Mouse (Mus musculus): ENCODE data around the gene Kif6. TPM values are rescaled to one million over a fixed set of nuclear protein-coding genes. Genes with fewer than 3 reads are reported as not detected.

Gene Kif6
- total RNA-seq, 2 experiments from 2014 or later, result 4.3 to 5.7 TPM

- DNase-seq, result no peak
- intact Hi-C loops (cut with DNase I), result no loop called here
These were observed 37.9 kb downstream of the Kif6 start for GRCm38 (mm10) chr17:49652800-49653199.

DNA sequence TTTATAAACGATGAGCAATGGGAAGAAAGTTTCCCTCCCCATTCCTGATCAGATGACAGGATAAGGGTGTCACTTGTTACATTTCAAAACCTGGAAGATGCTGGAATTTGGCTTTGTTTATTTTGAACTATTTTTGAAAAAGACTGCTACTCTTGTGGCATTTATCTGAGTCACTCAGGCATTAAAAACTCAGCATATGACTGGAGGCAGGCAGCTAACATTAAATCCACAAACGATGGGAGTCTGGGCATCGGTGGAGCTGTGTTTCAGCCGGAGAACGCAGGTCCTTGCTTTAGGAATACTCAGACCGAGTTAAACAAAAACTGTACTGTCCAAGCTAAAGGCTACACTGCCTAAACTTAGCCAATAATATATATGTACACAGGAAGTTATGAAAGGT lies 46.7 kb downstream of the Kif6 start:
- intact Hi-C loops (cut with DNase I), result no loop called here

GRCm38 (mm10) chr17:49666728-49667127 lies 51.8 kb downstream of the Kif6 start:
- no peak for DNase-seq
- intact Hi-C loops (cut with DNase I), result no loop called here

More for the DNA sequence above, 46.7 kb downstream of the Kif6 start:
- no peak for DNase-seq

DNA sequence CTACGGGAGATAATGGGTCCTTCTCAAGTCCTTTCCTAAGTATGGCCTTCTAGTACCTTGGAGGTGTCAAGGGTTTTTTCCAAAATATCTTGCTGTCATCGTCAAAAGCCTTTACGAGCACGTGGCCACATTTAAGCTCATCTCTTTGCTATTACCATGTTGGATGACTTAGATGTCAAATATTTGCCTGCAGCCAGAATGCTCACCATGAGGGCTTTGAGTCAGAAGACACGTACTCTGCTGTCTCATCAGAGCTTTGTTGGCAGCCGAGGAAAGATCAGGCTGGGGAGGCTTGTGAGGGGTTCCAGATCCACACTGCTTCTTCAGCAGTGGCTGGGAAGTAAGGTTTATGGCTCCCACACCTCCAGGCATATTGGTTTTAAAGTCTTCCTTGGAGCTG lies 53.4 kb downstream of the Kif6 start:
- DNase-seq, result no peak
- intact Hi-C loops (cut with DNase I), result no loop called here

DNA sequence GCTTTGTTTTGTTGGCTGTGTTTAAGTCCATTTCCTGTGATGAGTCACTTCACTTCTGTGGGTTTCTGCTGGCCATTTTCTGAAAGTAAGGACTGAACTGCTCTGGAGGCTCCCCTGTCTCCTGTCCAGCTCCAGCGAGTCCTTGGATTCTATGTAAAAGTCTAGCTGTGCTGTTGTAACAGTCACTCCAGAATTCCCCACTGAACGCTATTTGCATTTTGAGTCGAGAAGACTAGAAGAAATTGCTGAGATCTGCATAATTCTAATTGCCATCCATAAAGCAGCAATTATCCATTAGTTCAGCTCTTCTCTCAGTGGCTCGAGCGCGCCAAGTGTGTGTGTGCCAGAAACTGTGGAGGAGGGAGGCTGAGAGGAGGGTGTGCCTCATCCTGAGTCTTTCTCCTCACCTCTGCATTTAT lies 57.0 kb downstream of the Kif6 start:
- peak in 1 of 2 experiments; percentile 14 for DNase-seq
- intact Hi-C loops (cut with DNase I), result no loop called here

- intact Hi-C loops (cut with DNase I), result no loop called here
- no peak for DNase-seq
These were observed 57.5 kb downstream of the Kif6 start for GRCm38 (mm10) chr17:49672421-49672820.

DNA sequence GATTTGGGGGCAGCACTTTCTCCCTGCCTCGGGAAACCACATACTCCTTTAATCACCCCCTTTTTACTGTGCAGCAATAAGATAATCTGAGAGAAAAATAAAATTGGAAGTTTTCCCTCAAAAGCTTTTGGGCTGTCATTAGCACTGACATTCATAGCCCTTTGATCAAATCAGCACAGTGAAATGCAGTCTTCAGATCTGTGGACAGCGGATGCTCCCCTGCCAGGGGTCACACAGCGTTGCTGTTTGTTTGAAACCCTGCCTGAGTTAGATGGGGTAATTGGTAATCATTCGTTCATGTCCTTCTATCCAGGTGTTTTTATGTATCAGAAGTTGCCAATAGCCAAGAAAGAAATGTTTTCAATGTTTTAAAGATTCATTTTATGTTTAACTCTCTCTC lies 60.7 kb downstream of the Kif6 start:
- intact Hi-C loops (cut with DNase I), result no loop called here
- DNase-seq, result no peak

DNA sequence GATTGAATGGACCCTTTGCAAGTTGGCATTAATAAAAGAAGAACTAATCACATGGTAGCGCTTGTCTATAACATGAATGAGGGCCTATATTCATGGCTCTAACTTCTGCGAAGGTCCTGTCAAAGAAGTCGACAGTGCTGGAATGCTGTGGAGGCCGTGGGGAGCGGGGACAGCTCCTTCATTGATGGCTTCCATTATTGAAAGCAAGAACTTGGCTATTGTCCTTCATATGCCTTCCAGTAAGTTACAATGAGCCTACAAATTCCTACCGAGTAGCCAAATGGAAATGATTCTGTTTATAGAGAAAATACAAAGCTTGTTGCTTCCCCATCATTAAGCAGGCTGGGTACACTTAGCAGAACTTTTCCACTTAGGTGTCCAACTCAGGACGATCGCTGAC lies 66.5 kb downstream of the Kif6 start:
- intact Hi-C loops (cut with DNase I), result no loop called here
- DNase-seq, result no peak

GRCm38 (mm10) chr17:49684146-49684545 lies 69.2 kb downstream of the Kif6 start:
- intact Hi-C loops (cut with DNase I), result no loop called here
- no peak for DNase-seq

DNA sequence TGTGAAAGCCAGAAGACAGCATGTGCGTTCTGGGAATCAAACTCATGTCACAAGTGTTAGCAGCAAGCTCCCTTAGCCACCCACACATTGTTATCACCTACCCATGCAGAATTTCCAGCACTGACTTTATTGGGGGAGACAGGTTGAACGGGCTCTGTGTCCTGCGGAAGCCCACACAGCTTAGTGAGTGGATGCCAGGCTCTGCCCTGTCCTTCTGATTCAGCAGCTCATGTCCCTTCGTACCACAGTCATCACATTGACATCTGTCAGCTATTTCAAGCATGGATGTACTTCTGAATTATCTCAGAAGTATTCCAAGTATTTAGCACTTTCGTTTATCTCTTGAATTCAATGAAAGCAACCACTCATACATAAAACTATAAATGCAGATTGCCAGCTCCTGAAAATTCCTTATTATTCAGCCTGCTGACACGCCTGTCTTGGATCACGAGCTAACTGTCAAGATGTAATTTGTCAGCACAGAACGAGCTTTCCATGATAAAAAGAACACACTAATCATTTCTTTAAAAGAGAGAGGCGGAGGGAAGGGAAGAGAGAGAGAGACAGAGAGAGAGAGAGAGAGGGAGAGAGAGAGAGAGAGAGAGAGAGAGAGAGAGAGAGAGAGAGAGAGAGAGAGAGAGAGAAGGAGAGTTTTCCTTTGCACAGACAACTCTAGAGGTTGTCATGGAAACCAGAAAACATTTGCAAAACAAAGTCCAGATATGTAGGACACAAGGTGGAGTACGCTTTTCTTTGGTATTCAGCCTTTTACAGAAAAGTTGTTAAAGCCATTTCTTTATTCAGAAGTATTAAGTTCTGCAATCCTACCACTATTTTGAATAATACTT lies 75.9 kb downstream of the Kif6 start:
- DNase-seq, result peak; percentile 34 to 35

DNA sequence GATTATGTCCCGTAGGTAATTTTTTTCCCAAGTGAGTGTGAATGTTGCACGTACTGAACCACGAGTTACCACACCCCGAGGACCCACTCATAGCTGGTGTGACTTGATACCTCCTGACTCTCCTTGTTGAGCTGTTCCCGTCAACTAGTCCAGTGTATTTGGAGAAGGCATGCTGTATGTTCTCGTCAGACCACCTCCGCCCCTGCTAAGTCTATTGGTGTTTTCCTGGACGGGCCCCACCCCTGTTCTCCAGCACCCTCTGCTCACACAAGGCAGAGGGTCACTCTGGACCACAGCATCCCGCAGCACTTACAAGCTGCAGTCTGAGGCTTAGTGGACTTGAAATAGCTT lies 76.5 kb downstream of the Kif6 start:
- intact Hi-C loops (cut with DNase I), result no loop called here
- peak; percentile 18 to 24 for DNase-seq

More for the DNA sequence above, 75.9 kb downstream of the Kif6 start:
- intact Hi-C loops (cut with DNase I), result no loop called here

DNA sequence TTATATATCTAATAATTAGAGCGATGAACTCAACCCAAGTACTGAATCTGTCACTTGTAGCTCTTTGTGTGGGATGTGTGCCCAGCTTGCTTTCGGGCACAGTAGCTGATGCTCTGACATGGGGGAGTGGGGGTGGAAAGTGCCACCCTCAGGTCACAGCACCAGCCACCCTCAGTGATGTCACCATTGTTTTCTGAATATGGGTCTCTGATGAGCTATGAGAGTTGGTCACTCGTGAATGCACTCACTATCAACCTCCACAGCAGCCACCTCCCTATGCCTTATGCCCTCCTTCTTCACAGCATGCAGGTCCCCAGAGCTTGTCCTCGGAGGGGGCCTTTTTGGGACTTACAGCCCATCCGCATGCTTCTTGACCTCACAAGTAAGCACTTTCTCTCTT lies 78.3 kb downstream of the Kif6 start:
- intact Hi-C loops (cut with DNase I), result no loop called here
- DNase-seq, result no peak

DNA sequence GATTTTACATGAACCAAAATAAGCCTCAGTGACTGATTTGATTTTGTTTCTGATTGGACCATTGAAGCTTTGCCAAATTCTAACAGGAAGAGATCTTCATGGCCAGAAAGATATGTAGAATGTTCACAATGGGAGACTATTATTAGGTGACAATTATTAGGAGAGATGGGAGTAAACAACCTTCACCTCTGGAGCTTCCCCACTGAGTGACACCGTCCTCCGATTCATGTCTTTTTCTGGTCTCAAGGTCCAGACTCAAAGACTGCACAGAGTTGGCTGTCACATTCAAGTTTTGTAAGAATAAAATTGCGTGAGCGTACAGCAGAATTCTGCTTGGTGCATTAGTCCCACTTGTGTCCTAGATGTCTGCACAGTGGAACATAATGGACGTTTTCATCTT lies 82.3 kb downstream of the Kif6 start:
- DNase-seq, result no peak
- intact Hi-C loops (cut with DNase I), result no loop called here

DNA sequence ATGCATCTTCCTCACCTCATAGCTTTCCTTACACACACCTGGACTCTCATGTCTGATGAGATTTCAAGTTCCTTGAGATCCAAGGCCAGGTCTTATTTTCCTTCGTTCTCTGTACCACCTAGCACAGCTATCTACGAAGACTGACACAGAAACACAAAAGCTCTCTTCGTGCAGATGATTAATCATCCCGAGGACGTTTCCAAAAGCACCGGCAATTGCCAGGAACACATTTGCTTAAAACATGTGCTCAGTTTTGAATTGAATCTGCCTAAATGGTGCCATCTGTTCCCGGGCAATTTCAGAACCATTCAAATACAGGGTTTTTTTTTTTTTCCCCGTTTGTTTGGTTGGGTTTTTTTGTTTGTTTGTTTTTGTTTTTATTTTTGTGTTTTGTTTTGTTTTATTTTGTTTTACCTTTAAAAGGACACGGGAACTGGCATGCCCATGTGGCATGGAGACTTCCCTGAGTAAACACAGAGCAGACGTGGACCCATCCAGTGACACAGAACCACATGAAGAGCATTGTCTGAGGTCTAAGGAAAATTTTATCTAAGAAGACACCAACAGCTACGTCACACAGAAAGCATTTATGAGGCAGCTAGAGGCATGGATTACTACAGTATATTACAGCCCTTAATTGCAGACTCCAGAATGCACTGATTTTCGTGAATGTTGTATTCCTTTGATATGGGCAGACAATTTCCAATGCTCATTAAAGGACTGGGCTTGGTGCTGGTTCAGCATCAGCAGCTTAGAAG lies 88.7 kb downstream of the Kif6 start:
- intact Hi-C loops (cut with DNase I), result no loop called here
- no peak for DNase-seq

- intact Hi-C loops (cut with DNase I), result no loop called here
- no peak for DNase-seq
These were observed 94.3 kb downstream of the Kif6 start for GRCm38 (mm10) chr17:49709192-49709591.

DNA sequence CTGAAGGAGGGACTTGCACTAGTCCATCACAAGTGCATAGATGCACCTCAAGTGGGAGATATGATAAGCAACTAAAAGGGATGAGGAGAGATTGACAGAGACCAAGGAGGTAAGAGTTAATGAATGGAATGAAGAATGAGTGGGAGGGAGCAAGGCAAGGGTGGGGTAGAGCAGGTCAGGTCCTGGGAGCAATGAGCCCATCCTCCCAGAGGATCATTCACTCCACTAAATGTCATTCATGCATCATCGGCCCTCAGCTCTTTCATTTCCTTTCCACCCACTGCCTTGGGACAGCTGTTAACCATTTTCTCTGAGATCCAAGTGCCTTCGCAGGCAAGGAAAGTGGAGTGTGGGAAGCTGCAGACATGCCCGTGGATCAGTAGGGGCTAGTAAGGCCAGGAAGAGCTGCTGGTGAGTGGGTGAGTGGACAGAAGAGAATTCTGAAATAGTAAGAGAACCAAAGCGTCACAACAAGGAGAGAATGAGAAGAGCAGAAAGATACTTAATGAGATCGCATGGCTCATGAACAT lies 95.2 kb downstream of the Kif6 start:
- DNase-seq, result no peak
- intact Hi-C loops (cut with DNase I), result no loop called here

GRCm38 (mm10) chr17:49726206-49726605 lies 111.3 kb downstream of the Kif6 start:
- no peak for DNase-seq
- intact Hi-C loops (cut with DNase I), result no loop called here

DNA sequence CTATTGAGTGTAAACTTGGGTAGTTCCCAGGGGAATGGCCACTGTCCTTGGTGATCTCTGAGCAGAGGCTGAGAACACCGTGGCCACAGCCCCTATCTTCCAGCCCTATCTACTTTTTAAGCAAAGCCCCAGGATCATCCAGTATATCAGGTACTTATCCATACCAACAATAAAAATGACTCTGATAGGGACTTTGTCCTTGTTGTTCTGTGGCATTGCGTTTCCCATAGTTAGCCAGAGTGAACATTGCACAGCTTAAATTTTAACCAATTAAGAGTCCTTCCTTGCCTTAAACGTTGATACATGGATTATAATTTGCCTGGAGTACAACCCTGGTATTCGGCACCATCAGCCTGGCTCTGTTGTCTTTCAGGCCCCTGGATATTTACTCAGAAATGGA lies 112.0 kb downstream of the Kif6 start:
- intact Hi-C loops (cut with DNase I), result no loop called here
- DNase-seq, result no peak

DNA sequence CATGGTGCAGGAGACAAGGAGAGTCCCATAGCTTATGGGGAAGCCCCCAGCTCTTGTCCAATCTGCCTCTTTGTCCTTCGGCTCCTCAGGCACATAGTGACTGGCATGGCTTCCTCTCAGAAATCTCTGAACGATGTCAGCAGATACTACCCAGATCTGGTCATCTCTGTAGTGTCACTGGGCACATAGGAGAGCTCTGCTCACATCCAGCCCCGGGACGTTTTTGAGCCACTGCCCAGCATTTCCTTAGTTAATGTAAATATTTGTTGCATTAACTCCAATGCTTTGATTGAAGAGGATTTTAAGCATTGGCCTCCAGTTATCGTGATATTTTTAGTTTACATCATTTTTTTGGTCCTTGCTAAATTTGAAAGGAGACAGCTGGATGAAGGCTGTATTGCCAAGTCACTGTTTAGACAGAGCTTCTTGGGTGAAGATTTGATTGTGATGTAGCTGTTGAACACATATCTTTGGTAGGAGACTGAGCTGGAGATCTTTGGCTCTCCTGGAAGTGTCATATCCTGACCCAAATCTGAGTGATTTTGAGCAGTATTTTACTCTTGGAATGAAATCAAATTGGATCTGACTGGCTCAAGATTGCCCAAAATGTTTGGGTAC lies 112.6 kb downstream of the Kif6 start:
- DNase-seq, result no peak
- intact Hi-C loops (cut with DNase I), result no loop called here

DNA sequence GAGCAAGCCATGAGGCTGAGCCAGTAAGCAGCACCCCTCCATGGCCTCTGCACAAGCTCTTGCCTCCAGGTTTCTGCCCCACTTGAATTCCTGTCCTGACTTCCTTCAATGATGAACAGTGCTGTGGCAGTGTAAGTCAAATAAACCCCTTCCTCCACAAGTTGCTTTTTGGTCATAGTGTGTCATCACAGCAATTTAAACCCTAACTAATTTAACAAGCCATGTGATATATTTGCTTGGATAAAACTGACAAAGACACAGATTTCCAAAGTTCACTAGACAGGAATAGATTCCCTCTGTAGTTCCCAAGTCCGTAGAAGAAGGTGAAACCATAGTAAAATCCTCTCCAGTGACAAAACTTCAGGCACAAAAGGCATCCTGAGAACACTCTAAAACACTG lies 114.9 kb downstream of the Kif6 start:
- DNase-seq, result no peak
- intact Hi-C loops (cut with DNase I), result no loop called here

- DNase-seq, result peak; percentile 43 to 64
- intact Hi-C loops (cut with DNase I), result no loop called here
These were observed 117.8 kb downstream of the Kif6 start for GRCm38 (mm10) chr17:49732706-49733105.
